Mouse (Mus musculus) heart, embryonic 14.5 days (tissue): Measurements from ENCODE around the gene Mal. TPM values are rescaled to one million over a fixed set of nuclear protein-coding genes. Genes with fewer than 3 reads are reported as not detected.

ENCODE experiments used
- polyA plus RNA-seq: library from polyadenylated mRNA; unstranded; fragments of >200 nt; fragmentation: Nextera tagmentation; extraction: Ambion mirVana; gene quantifications from 2 replicates; pipeline ENCODE4 v1.2.1, GENCODE M21; 2014

Gene Mal
- polyA plus RNA-seq, 1 experiment from 2014 or later: 2.6 TPM

Other genes with a start within 250 kb of the Mal start
- 0.22 TPM in 2 replicates for gene Gpat2, start 231.5 kb downstream of the Mal start, polyA plus RNA-seq
- 31.9 and 32.6 TPM in 2 replicates for gene Fahd2a, start 212.1 kb downstream of the Mal start, polyA plus RNA-seq
- 1.2 and 1.4 TPM in 2 replicates for gene Kcnip3, start 134.6 kb downstream of the Mal start, polyA plus RNA-seq
- gene Prom2, start 115.2 kb downstream of the Mal start, polyA plus RNA-seq: not detected in 2 replicates
- 1.8 and 2.4 TPM in 2 replicates for gene Zfp661, start 69.6 kb downstream of the Mal start, polyA plus RNA-seq
- gene Mrps5, start 69.5 kb downstream of the Mal start, polyA plus RNA-seq: 122 and 132 TPM in 2 replicates
- 7.2 and 8.3 TPM in 2 replicates for gene Mall, start 73.2 kb upstream of the Mal start, polyA plus RNA-seq
- 16.1 and 17.3 TPM in 2 replicates for gene Nphp1, start 132.2 kb upstream of the Mal start, polyA plus RNA-seq
- gene Mtln, start 135.8 kb upstream of the Mal start, polyA plus RNA-seq: 47.7 and 50.4 TPM in 2 replicates
- 23.0 and 23.2 TPM in 2 replicates for gene Bub1, start 175.2 kb upstream of the Mal start, polyA plus RNA-seq
- gene Acoxl, start 182.2 kb upstream of the Mal start, polyA plus RNA-seq: 0.19 and 0.26 TPM in 2 replicates